Mouse (Mus musculus) E14TG2a.4 (cell line): Measurements from ENCODE around the gene Gm11985.

ENCODE experiments used
- CTCF ChIP-seq: conservative IDR thresholded peaks from 2 replicates; pipeline ENCODE4 v1.5.1; 2014; ENCODE audit warnings: low read length
- NANOG ChIP-seq: IDR thresholded peaks from 2 replicates; pipeline ENCODE4 v1.6.1; 2014; ENCODE audit warnings: borderline replicate concordance, low read length, mixed read lengths

DNA sequence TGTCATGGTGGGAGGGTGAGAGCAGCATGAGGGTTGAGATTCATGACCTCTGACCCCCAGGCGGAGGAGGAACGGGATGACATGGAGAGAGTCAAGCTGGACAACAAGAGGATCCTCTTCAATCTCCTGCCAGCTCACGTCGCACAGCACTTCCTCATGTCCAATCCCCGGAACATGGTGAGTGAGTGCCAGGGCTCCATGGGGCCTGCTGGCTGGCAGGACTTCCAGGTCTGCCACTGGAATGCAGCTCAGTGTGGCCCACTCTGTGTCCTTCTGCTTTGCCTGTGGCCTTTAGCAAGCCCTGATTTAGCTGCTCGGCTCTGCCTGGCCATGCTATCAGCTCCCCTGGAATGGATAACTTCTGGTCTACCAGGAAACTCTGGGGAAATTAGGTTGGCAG, 28.2 kb downstream of the Gm11985 start:
- TF ChIP-seq CTCF, result no peak
- no peak for TF ChIP-seq NANOG
